Mouse (Mus musculus) bone marrow macrophage, adult 2 months (primary cell): ENCODE results near the gene Ddx19a.
"Not testable (repeated sequence)": the region's sequence is repeated elsewhere in the genome, so short reads cannot be mapped to it uniquely, and the experiment has no call there.

Experiments used
- CTCF ChIP-seq: IDR thresholded peaks from 2 replicates; pipeline ENCODE4 v1.5.1; 2012; ENCODE audit warnings: low read depth, mild to moderate bottlenecking, low read length, moderate library complexity
- POLR2A ChIP-seq: IDR thresholded peaks from 2 replicates; pipeline ENCODE4 v1.6.1; 2012; ENCODE audit warnings: mild to moderate bottlenecking, low read depth, low read length, borderline replicate concordance

DNA sequence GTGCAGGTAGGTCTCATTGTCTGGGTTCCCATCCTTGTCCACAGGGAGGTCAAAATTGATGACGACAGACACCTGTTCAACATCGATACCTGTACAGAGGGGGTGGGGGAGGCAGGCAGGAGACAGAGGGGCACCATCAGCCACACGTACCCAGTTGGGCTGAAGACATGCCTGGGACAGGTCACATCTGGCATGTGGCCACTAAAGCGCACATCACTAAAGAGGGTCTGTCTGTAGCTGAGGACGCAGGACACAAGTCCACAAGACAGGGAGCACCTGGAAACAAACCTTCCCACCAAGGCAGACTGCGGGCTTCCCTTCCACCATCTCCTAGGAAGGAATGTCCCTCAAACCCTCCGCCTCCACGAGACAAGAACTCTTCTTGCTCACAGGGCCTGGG lies 21.1 kb downstream of the Ddx19a start:
- TF ChIP-seq POLR2A, CTCF: not testable (repeated sequence)
